Mouse (Mus musculus): ENCODE data around the gene Nfxl1. TPM values are rescaled to one million over a fixed set of nuclear protein-coding genes. Genes with fewer than 3 reads are reported as not detected.

Nfxl1 gene
- polyA plus RNA-seq (2012; rRNA removed) = 14.9 and 15.3 TPM in 2 replicates

GRCm38 (mm10) chr5:72559544-72560049, at the start of gene Nfxl1:
Gene Nfxl1 (minus strand): TSS chr5:72559684.

GRCm38 (mm10) chr5:72587192-72587681, 27.8 kb upstream of the Nfxl1 start, which contains the start of gene Gm5868:
Gene Gm5868 (minus strand): TSS chr5:72587551.

GRCm38 (mm10) chr5:72580970-72581332, 21.5 kb upstream of the Nfxl1 start, which contains the start of gene Zar1:
Gene Zar1 (minus strand): TSS chr5:72581254.

GRCm38 (mm10) chr5:72503531-72504523, 55.7 kb downstream of the Nfxl1 start, which contains the start of gene Corin:
Gene Corin (minus strand): TSS chr5:72504473.

Other genes with a start within 250 kb of the Nfxl1 start
- gene Corin, start 55.2 kb downstream of the Nfxl1 start, polyA plus RNA-seq (2012; rRNA removed) = 0.43 and 0.56 TPM in 2 replicates
- gene Zar1, start 21.6 kb upstream of the Nfxl1 start, polyA plus RNA-seq (2012; rRNA removed) = 2.3 and 2.8 TPM in 2 replicates
- gene Gm5868, start 27.9 kb upstream of the Nfxl1 start, polyA plus RNA-seq (2012; rRNA removed) = 2.8 and 3.5 TPM in 2 replicates
- not detected in 2 replicates for gene Cnga1, start 84.6 kb upstream of the Nfxl1 start, polyA plus RNA-seq (2012; rRNA removed)
- 0.17 and 0.84 TPM in 2 replicates for gene Nipal1, start 88.1 kb upstream of the Nfxl1 start, polyA plus RNA-seq (2012; rRNA removed)
- 0.08 and 0.09 TPM in 2 replicates for gene Txk, start 193.1 kb upstream of the Nfxl1 start, polyA plus RNA-seq (2012; rRNA removed)